1 mouse cellular context compared by ENCODE assay signal in genomic region chrX:20364391-20365365, GRCm38 (mm10).
A peak's percentile ranks its signal among the peaks of the same experiment; 100 is the strongest.
TF ChIP-seq lines count a peak whose summit lies in the region.

Gene Rp2, plus strand, starts transcription at chrX:20364481.

TF ChIP-seq in CH12.LX, 34 proteins besides CTCF, POLR2A, EP300 and RAD21 (continued from another document):
- TF ChIP-seq HCFC1 (IDR thresholded peaks at IDR 0.05; ENCODE audit: low read depth, low read length), result no peak
- TF ChIP-seq ELF1 (IDR thresholded peaks at IDR 0.05; ENCODE audit: low read depth, low read length), result 0 out of 2 replicates have a peak, but pooled peaks have one; percentile 7
- 0 out of 2 replicates have a peak, but pooled peaks have one; percentile 5 for TF ChIP-seq MYC (IDR thresholded peaks at IDR 0.05; ENCODE audit: low read depth, low read length)
- peak; percentile 80 for TF ChIP-seq CHD2 (IDR thresholded peaks at IDR 0.05; ENCODE audit: low read length)
- no peak for TF ChIP-seq POLR2AphosphoS2 (IDR thresholded peaks at IDR 0.05; ENCODE audit: low read depth, low read length)
- no peak for TF ChIP-seq MAZ (IDR thresholded peaks at IDR 0.05; ENCODE audit: low read depth, low read length)
- TF ChIP-seq IRF4 (IDR thresholded peaks at IDR 0.05; ENCODE audit: low read depth, low read length), result 0 out of 2 replicates have a peak, but pooled peaks have one; percentile 3
- TF ChIP-seq USF1 (IDR thresholded peaks at IDR 0.05; ENCODE audit: low read depth, low read length), result no peak
- TF ChIP-seq MXI1 (IDR thresholded peaks at IDR 0.05; ENCODE audit: low read depth, low read length), result peak; percentile 57; the same call in 1 of the 2 replicates
- no peak for TF ChIP-seq MAFK (IDR thresholded peaks at IDR 0.05; ENCODE audit: insufficient replicate concordance, low read length)
- TF ChIP-seq ETS1 (conservative IDR thresholded peaks at IDR 0.05; ENCODE audit: low read depth, low read length), result no peak
- no peak for TF ChIP-seq UBTF (IDR thresholded peaks at IDR 0.05; ENCODE audit: low read depth, low read length)
- TF ChIP-seq JUND (conservative IDR thresholded peaks at IDR 0.05; ENCODE audit: low read depth, low read length), result no peak
- TF ChIP-seq ZKSCAN1 (IDR thresholded peaks at IDR 0.05; ENCODE audit: borderline replicate concordance, low read depth, low read length), result no peak
- TF ChIP-seq RCOR1 (conservative IDR thresholded peaks at IDR 0.05; ENCODE audit: low read depth, low read length), result no peak
- TF ChIP-seq JUN (IDR thresholded peaks at IDR 0.05; ENCODE audit: insufficient read depth, low read depth, low read length), result no peak
- no peak for TF ChIP-seq ZC3H11A (IDR thresholded peaks at IDR 0.05; ENCODE audit: low read depth, low read length)
